Mouse (Mus musculus) left cerebral cortex, postnatal 14 days (tissue): ENCODE data around the gene Zfp423. TPM values are rescaled to one million over a fixed set of nuclear protein-coding genes. Genes with fewer than 3 reads are reported as not detected.
"Not testable (repeated sequence)": the region's sequence is repeated elsewhere in the genome, so short reads cannot be mapped to it uniquely, and the experiment has no call there.

Experiments used
- DNase-seq, 2 experiments: peaks; one replicate each; pipeline ENCODE4 v3.0.0; 2021 to 2022; ENCODE audit warnings: low spot score in 2 of 2, mixed read lengths in 1 of 2
- intact Hi-C: fragments of 180-260 bp; cut with DNase I; formaldehyde crosslinking; loops from one replicate; pipeline ENCODE4 v1.15.1; 2025
- total RNA-seq, 2 experiments: library from RNA; stranded (reverse); gene quantifications; 2 replicates each; pipeline ENCODE4 v1.2.3; 2021

Zfp423 gene
- total RNA-seq, 2 experiments from 2014 or later, result 20.4 to 27.4 TPM

GRCm38 (mm10) chr8:87861718-87862117, 97.7 kb downstream of the Zfp423 start:
- intact Hi-C loops, result no loop called here

DNA sequence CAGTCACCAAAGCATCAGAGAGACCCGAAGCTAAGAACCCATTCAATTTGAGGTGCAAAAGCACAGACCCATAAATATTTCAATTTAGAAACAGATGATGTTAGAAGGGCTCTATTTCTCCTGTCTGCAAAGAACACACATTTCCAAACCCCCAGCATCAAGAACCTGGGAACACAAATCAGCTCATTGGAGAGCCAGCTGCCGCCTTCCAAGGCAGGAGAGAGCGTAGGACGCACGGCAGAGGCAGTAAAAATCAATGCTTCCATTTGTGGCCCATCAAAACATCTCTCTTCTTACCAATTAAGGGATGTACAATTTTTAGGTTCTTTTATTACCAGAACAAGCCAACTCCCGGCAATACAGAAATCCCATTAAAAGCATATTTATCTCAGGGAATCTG, 98.5 kb downstream of the Zfp423 start:
- DNase-seq, result no peak
- intact Hi-C loops, result no loop called here

More at GRCm38 (mm10) chr8:87861718-87862117, 97.7 kb downstream of the Zfp423 start:
- no peak for DNase-seq

GRCm38 (mm10) chr8:87851871-87852270, 107.5 kb downstream of the Zfp423 start:
- DNase-seq, result no peak
- intact Hi-C loops, result no loop called here

GRCm38 (mm10) chr8:87851380-87851779, 108.0 kb downstream of the Zfp423 start:
- peak in 1 of 2 experiments; percentile 31 for DNase-seq
- intact Hi-C loops, result no loop called here

DNA sequence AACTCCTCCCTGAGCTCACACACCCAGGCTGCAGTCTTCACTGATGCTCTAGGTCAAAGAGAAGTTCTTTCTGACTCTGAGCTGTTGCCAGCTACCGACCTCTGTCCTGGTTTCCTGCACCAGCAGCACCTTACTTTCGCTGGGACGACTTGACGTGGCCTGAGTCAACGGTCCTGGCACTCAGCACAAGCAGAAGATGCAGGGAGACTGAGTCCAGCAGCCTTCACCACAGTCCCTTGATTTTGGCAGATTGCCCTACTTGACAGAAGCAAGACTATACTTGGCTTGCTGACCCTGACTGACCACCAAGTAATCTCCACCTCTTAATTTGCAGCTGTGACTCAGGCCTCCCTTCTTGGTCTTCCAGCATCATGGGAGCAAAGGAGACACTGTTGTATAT, 110.6 kb downstream of the Zfp423 start:
- DNase-seq, result no peak
- intact Hi-C loops, result no loop called here

DNA sequence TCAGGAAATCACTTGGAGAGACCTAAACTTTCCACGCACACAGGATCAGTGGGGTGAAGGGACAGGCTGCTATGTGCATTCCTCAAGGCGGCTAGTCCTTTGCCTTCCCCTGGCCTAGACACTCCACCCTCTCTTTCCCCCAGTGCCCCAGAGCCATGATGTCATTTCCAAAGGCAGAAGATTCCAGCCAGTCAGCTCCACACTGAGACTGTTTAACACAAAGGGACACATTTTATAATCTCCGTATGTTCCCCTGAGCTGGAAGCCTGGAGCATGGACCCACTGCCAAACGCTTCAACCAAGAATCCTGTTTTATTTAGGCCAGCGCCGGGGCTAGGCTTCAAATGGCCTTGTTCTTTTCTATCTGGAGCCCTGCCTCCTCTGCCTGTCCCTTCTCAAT, 111.6 kb downstream of the Zfp423 start:
- DNase-seq, result peak; percentile 26 to 41
- intact Hi-C loops, result no loop called here

GRCm38 (mm10) chr8:87842096-87842495, 117.3 kb downstream of the Zfp423 start:
- intact Hi-C loops, result not testable (repeated sequence)

DNA sequence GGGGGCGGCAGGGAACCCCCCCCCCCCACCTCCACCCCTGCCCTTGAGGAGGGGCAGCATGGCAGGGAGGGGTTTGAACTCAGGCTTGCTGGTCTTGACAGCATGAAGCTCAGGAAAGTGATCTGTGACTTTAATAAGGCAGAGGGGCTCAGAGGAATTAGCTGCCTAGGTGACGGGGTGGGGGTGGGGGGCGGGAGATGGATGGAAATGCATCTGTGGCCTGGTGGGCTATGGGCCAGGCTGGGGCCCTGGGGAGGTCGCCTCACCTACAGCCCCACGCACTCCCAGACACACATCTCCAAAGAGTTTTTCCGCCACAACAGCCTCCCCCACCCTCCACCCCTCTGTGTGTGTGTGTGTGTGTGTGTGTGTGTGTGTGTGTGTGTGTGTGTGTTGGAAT, 122.1 kb downstream of the Zfp423 start:
- DNase-seq, result no peak
- intact Hi-C loops, result loop anchor here (10.0 kb wide), 1 partner anchor 118 kb away; the partner anchor contains the start of gene Zfp423

More at GRCm38 (mm10) chr8:87842096-87842495, 117.3 kb downstream of the Zfp423 start:
- not testable (repeated sequence) for DNase-seq

GRCm38 (mm10) chr8:87836866-87837265, 122.5 kb downstream of the Zfp423 start:
- DNase-seq, result peak; percentile 73 to 90
- intact Hi-C loops, result loop anchor here (10.0 kb wide), 1 partner anchor 118 kb away; the partner anchor contains the start of gene Zfp423

DNA sequence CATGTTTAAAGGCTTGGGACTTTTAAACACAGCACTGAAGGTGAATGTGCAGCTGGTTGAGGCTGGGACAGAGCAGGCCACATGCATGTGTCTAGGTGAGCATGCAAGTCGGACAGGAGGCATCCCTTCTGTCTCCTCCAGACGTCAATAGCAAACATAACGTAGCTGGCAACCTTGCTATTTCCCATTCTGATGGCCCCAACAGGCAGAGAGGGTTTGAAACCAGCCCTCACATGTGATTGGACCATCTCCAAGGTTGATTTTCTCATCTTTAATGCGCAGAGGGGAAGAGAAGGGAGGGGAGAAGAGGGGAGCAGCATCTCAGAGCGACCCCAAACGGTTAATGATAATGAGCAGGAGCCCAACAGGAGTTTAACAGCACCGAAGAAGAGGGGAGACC, 123.5 kb downstream of the Zfp423 start:
- intact Hi-C loops, result loop anchor here (10.0 kb wide), 1 partner anchor 119 kb away; the partner anchor contains the start of gene Zfp423

DNA sequence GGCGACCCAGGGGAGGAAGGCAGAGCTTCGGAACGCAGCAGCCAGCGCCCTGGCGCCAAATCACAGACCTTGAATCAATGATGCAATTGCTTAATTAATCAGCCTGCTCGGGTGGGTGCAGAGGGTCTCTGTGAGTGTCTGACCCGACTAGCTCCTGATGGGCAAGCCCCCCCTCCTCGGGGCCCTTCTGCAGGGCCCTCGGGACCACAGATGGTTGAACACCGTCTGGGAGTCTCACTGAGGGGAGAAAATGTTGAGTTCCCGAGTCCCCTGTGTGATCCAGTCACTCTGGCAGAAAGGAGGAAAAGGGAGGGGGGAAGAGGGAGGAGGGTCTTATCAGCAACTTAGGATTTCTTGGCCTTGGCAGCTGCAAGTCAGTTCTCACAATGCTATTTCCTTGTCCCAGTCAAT, 124.0 kb downstream of the Zfp423 start:
- no peak for DNase-seq
- intact Hi-C loops, result loop anchor here (10.0 kb wide), 1 partner anchor 119 kb away; the partner anchor contains the start of gene Zfp423

More for the DNA sequence above, 123.5 kb downstream of the Zfp423 start:
- DNase-seq, result no peak

DNA sequence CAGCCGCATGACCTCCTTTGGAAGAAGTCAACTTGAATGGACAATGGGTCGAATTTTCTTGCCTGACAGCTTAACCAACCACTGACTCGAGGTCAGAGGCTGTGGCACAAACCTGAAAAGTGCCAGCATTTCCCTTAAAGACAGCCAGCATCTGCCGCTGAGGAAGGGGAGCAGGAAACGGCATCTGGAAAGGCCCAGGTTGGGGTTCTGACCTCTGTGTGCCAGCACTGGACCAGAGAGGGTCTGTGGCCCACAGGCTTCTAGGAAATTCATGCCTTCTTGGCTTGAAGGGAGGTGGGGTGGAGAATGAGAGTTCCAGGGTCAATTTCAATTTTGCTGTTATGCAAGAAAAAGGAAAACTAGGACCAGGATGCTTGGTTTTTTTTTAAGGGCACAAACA, 124.7 kb downstream of the Zfp423 start:
- DNase-seq, result no peak
- intact Hi-C loops, result loop anchor here (10.0 kb wide), 1 partner anchor 120 kb away; the partner anchor contains the start of gene Zfp423

GRCm38 (mm10) chr8:87833841-87834620, 125.4 kb downstream of the Zfp423 start:
- intact Hi-C loops, result loop anchor here (10.0 kb wide), 1 partner anchor 121 kb away; the partner anchor contains the start of gene Zfp423
- DNase-seq, result no peak

GRCm38 (mm10) chr8:87833339-87833738, 126.1 kb downstream of the Zfp423 start:
- DNase-seq, result no peak
- intact Hi-C loops, result loop anchor here (10.0 kb wide), 1 partner anchor 121 kb away; the partner anchor contains the start of gene Zfp423

DNA sequence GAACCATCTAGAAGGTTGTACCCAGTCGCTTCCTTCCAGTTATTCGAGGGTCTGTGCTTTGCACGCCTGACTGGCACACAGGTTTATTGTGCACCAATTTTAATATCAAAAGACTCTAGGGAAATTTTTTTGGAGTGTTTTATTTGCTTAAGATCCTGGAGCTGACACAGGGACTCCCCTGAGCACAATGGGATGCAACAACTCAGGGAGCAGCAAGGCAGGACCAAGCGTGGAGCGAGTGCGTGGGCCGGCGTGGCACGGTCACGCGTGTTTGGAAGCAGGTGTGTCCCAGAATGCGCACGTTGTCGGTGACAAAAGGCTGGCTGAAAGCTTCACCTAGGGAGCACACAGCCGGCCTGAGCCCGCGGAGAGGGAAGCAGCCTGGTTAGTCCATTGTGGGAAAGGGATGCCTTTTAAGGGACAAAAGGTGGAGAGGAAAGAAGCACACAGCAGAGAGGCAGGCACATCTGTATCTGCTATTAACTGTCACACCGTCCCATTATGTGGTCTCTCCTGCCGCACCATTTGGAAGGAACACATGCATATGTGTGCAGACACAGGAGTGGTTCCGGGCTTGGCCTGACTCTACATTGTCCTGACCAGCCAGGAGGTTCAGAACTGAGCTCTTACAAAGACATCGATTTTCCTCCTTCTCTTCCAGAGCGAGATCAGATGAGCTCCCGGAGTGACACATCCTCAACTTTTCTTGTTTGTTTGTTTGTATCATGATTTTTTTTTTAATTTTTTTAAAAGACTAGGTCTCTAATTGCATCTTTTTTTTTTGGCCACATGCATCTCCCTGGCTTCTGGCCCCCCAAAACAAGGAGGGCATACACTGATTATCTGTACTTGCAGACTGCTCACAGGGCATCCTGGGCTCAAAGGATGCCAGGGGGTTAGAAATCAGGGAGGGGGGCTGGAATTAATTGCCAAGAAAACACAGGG, 126.7 kb downstream of the Zfp423 start:
- DNase-seq, result no peak
- intact Hi-C loops, result loop anchor here (10.0 kb wide), 1 partner anchor 122 kb away; the partner anchor contains the start of gene Zfp423

DNA sequence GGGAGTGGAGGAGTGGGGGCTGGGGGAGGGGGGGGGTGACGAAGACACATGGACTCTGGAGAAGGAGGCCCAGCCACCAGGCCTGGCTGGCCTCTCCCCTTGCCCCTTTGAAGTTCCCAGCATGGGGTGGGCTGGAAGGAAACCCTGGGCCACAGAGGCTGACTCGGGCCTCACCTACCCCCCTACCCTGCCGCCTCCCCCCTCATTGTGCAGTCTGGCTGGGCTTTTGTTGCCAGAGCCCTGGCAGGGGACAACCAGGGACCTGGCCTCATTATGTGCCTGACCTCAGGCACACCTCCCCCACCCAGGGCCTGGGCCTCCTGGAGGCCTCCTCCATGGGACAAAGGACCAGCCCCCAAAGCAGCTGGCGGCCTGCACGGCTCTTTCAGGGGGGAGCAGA, 127.8 kb downstream of the Zfp423 start:
- no peak for DNase-seq

DNA sequence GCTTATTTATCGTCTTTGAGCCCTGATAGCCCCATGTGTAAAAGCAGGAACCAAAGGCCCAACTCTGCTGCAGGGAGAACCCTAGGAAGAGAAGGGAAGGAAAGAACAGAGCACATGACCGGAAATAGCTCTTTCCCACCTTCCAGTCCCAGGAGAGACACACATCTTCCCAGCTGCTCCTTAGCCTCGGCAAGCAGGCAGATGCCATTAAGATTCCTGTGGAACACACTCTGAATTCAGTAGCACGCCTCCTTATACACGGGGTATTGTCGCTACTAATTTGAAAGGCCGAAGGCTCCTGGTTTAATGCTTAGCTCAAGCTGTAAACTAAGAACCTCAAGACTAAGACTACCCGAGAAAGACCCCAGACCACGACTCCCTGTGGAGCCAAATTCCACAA, 128.3 kb downstream of the Zfp423 start:
- DNase-seq, result no peak
- intact Hi-C loops, result loop anchor here (10.0 kb wide), 1 partner anchor 124 kb away; the partner anchor contains the start of gene Zfp423

More for the DNA sequence above, 127.8 kb downstream of the Zfp423 start:
- intact Hi-C loops, result loop anchor here (10.0 kb wide), 1 partner anchor 123 kb away; the partner anchor contains the start of gene Zfp423

GRCm38 (mm10) chr8:87830200-87830599, 129.2 kb downstream of the Zfp423 start:
- DNase-seq, result no peak
- intact Hi-C loops, result loop anchor here (10.0 kb wide), 1 partner anchor 125 kb away; the partner anchor contains the start of gene Zfp423

DNA sequence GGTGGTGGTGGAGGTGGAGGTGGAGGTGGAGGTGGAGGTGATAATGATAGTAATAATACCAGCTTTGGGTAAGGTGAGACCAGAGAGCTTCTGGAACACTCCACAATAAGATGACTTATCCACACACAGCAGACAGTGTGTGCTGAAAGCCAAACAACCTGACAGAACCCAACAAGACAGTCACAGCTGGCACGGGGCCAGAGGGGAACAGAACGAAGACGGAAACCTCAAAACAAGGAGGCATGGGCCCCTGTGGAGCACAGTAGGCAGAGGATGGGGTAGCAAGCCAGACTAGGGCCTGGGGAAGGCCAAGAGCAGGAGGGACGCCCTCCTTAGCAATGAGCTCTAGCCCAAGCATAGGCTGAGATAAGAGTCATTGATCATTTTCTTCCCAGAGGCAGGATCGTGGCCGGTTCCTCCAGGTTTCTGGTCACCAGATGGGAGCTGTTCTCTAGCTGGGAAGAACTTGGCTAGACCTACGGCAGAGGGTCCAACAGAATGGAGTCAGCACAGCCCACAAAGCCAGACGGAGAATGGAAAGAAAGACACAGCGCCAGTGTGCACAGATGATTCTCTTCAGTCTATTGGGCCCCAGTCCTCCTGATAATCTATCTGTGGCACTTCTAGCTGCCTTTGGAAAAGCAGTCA, 133.3 kb downstream of the Zfp423 start:
- intact Hi-C loops, result no loop called here
- no peak for DNase-seq
